Mouse (Mus musculus) liver, postnatal 0 days (tissue): ENCODE measurements around the gene Sh3gl1.

ENCODE experiments used
- CTCF ChIP-seq: sonication (generic); IDR thresholded peaks from 2 replicates; pipeline ENCODE4 v1.5.1; 2016; ENCODE audit warnings: antibody characterized with exemption, low read depth
- EP300 ChIP-seq: IDR thresholded peaks from 2 replicates; pipeline ENCODE4 v1.6.1; 2016; ENCODE audit warnings: antibody characterized with exemption, low read depth, mild to moderate bottlenecking

DNA sequence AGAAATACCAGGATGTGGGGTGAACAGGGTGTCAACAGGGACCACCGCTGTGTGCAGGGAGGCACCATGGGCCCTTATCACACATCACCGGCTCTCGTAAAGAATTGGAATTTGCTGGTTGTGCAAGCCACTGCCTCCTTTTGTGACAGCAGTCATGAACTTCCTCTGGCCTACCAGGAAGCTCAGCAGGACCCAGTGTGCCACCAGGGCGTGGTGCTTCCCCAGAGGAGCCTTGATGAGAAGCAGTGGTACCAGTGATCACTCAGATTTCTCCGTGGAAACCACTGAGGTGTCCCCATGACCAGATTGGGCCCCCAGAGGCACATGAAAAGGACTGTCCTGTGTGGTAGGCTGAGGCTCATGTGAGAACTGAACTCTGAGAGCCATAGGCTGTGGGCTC lies 13.0 kb downstream of the Sh3gl1 start:
- TF ChIP-seq EP300 (no peak), CTCF (no peak)
